Mouse (Mus musculus) limb, embryonic 12.5 days (tissue): ENCODE data around the gene Prss35. TPM values are rescaled to one million over a fixed set of nuclear protein-coding genes. Genes with fewer than 3 reads are reported as not detected.

Source experiments
- ATAC-seq: fragments of 200-750 bp; cut with Nextera tagmentation; 2 replicates; pipeline ENCODE4 v1.8.0; 2017; ENCODE audit warnings: low read depth, moderate TSS enrichment; ENCODE audit not compliant: insufficient number of reproducible peaks, insufficient read depth, low FRiP score, low TSS enrichment
- H3K27ac ChIP-seq: fragments of 300-500 bp; sonication (generic); 2 replicates; pipeline ENCODE4 v1.5.1; 2016; ENCODE audit warnings: mild to moderate bottlenecking, moderate library complexity
- H3K27me3 ChIP-seq: fragments of 300-500 bp; sonication (generic); 2 replicates; pipeline ENCODE4 v1.6.1; 2016; ENCODE audit warnings: mild to moderate bottlenecking, moderate library complexity
- H3K36me3 ChIP-seq: fragments of 300-500 bp; sonication (generic); 2 replicates; pipeline ENCODE4 v1.6.1; 2016; ENCODE audit warnings: mild to moderate bottlenecking, moderate library complexity
- H3K4me1 ChIP-seq: fragments of 300-500 bp; sonication (generic); replicated peaks from 2 replicates; pipeline ENCODE4 v1.6.1; 2016
- H3K4me2 ChIP-seq: fragments of 300-500 bp; sonication (generic); 2 replicates; pipeline ENCODE4 v1.6.1; 2016; ENCODE audit warnings: mild to moderate bottlenecking, moderate library complexity
- H3K4me3 ChIP-seq: fragments of 300-500 bp; sonication (generic); replicated peaks from 2 replicates; pipeline ENCODE4 v1.5.1; 2016; ENCODE audit warnings: mild to moderate bottlenecking
- H3K9ac ChIP-seq: fragments of 300-500 bp; sonication (generic); replicated peaks from 2 replicates; pipeline ENCODE4 v1.6.1; 2016; ENCODE audit warnings: mild to moderate bottlenecking, moderate library complexity
- H3K9me3 ChIP-seq: fragments of 300-500 bp; sonication (generic); 2 replicates; pipeline ENCODE4 v1.6.1; 2016; ENCODE audit warnings: mild to moderate bottlenecking, moderate library complexity
- WGBS: fragments of 180-500 bp; shearing (Covaris S2); methylation state at CpG from one replicate; pipeline ENCODE4 v1.1.7; 2016; 5-methylcytosine and 5-hydroxymethylcytosine counted together
- polyA plus RNA-seq: library from polyadenylated mRNA; unstranded; fragments of >200 nt; fragmentation: Nextera tagmentation; extraction: Ambion mirVana; gene quantifications from 2 replicates; pipeline ENCODE4 v1.2.1, GENCODE M21; 2016

The Prss35 gene
- polyA plus RNA-seq, 1 experiment from 2014 or later = 14.6 TPM

DNA sequence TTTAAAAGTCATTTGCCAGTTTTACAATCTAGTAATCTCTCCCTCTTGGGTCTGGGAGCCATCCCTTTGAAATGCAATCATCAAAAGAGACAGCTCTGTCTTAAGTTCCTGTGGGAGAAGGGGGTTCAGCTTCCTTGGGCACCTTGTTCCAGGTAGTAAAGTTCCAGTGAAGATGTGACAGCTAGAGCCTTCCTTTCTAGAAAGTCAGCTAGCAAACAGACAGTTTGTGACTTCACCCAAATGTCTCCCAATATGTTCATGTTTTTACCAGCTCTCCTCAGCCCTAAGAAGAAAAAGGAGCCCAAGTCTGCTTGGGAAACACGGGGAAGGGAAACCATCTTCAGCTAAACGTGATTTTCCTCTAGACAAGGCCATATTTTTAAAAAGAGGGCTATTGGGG, 30.8 kb upstream of the Prss35 start:
- no peaks in the 10 kb centered on the region for H3K27me3 ChIP-seq
- no peak overlapping the region for H3K4me3 ChIP-seq
- H3K9ac ChIP-seq = no peak overlapping the region
- H3K9me3 ChIP-seq = no peaks in the 10 kb centered on the region
- no peak overlapping the region for H3K27ac ChIP-seq
- no peaks in the 10 kb centered on the region for H3K36me3 ChIP-seq
- ATAC-seq = no peak
- 62% methylated on average over 2 of the region's 2 CpGs for WGBS
- H3K4me2 ChIP-seq = no peak overlapping the region
- no peaks in the 10 kb centered on the region for H3K4me1 ChIP-seq

DNA sequence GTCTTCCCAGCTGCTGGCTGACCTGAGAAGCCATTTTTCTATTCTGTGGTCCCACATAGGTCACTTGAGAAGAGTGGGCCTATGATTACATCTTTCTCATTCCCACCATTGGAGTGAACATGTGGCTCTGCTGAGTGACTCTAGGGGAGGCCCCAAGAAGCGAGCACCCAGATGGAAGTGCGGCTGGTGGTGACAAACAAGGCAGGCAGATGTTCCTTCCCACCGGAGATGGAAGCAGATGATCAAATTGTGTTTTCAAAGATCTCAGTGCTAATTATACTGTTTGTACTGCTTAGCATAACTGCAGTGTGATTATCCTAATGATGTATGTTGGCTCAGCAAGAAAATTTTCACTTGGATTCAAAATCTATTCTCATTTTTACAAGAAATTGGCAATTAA, 29.4 kb upstream of the Prss35 start:
- no peak for ATAC-seq
- Histone ChIP-seq H3K27me3 (no peaks in the 10 kb centered on the region), H3K9me3 (no peaks in the 10 kb centered on the region), H3K4me3 (no peak overlapping the region), H3K4me1 (no peaks in the 10 kb centered on the region), H3K27ac (no peak overlapping the region), H3K9ac (no peak overlapping the region), H3K36me3 (no peaks in the 10 kb centered on the region), H3K4me2 (no peak overlapping the region)
- WGBS = 90% methylated on average over 3 of the region's 3 CpGs

DNA sequence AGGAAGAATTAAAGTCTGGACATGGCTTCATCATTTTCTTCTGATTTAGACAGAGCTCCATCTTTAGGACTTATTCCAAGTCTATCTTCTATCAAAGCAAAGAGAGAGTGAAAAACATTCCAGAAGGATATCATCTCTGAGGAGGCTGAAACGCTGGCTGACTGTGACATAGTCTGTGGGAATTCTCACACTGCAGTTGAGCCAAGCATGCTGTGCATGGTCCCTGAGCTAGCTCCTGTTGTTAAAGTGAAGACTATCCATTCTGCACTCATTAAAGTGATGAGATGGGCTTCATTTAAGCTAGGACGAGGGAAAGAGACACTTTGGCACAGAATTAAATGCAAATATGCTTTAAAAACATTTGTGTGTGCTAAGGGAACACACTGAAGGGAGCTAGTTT, 26.9 kb upstream of the Prss35 start:
- WGBS = 62% methylated on average over 2 of the region's 2 CpGs
- no peak for ATAC-seq
- no peaks in the 10 kb centered on the region for H3K27me3 ChIP-seq
- no peaks in the 10 kb centered on the region for H3K4me1 ChIP-seq
- H3K9me3 ChIP-seq = no peaks in the 10 kb centered on the region
- H3K4me3 ChIP-seq = no peak overlapping the region
- H3K36me3 ChIP-seq = no peaks in the 10 kb centered on the region
- no peak overlapping the region for H3K4me2 ChIP-seq
- no peak overlapping the region for H3K27ac ChIP-seq
- no peak overlapping the region for H3K9ac ChIP-seq

DNA sequence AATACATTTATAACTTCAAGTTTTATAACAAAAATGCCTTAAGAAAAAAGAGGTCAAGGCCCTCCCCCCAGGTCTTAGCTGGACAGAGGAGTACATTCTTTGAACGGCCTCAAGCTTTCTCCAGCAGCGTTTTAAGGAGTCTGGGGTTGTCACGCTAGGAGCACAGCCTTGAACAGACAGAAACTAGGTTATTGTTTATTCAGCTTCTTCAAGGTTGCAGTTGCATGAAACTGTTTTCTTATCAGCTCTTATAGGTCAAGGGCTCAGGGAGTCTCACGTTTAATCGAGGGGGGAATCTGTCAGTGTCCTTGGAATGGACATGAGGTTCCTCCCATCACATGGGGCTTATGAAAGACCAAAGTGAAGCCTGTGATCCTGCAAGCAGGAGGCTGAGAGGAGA, 26.3 kb upstream of the Prss35 start:
- Histone ChIP-seq H3K27me3 (no peaks in the 10 kb centered on the region), H3K36me3 (no peaks in the 10 kb centered on the region)

DNA sequence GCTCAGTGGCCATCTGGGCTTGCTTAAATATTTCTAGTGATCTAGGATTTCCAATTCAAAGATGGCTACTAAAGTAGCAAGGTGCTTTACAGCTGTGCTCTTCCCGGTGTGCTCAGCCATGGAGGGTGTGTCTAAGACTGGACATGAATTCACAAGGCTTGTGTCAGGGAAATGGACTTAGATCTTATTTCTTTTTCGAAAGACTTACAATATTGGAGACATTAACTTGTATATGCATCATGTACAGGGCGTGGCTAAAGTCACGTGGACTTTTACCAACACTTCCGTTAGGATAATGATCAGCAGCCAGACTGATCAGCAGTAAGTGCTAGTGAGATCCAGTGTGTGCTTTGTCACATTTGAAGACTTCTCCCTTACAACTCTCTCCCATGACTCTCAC, 23.2 kb upstream of the Prss35 start:
- Histone ChIP-seq H3K4me3 (no peak overlapping the region), H3K36me3 (no peaks in the 10 kb centered on the region), H3K27me3 (no peaks in the 10 kb centered on the region), H3K9ac (no peak overlapping the region), H3K4me2 (no peak overlapping the region), H3K9me3 (no peaks in the 10 kb centered on the region), H3K27ac (no peak overlapping the region), H3K4me1 (no peaks in the 10 kb centered on the region)
- ATAC-seq = no peak
- WGBS = 89% methylated on average over 5 of the region's 5 CpGs

More for the DNA sequence above, 26.3 kb upstream of the Prss35 start:
- H3K4me3 ChIP-seq = no peak overlapping the region
- H3K27ac ChIP-seq = no peak overlapping the region
- ATAC-seq = no peak
- no peaks in the 10 kb centered on the region for H3K4me1 ChIP-seq
- no peaks in the 10 kb centered on the region for H3K9me3 ChIP-seq
- whole genome bisulfite sequencing = 78% methylated on average over 5 of the region's 5 CpGs
- no peak overlapping the region for H3K4me2 ChIP-seq
- no peak overlapping the region for H3K9ac ChIP-seq

DNA sequence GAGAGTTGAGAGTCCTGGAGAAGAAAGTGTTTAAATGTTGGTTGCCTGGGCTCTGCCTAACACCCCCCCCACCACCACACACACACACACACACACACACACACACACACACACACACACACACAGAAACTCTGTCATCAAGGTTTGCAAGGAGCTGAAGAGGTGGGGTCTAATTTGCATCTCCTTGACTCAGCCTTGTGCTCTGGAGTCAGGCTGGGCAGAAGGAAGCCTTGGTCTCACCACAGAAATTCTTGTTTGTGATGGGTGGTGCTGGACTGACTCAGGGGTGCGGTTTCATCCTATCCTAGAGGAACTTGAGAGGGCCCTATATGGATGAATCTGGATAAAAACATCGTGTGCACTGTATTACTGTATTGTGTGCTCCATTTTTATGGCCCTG, 22.7 kb upstream of the Prss35 start:
- Histone ChIP-seq H3K4me3 (no peak overlapping the region), H3K4me1 (0 out of 2 replicates have a peak, but pooled peaks cover 3% of the 10 kb centered on the region), H3K4me2 (no peak overlapping the region), H3K27me3 (no peaks in the 10 kb centered on the region), H3K36me3 (no peaks in the 10 kb centered on the region), H3K9ac (no peak overlapping the region), H3K9me3 (no peaks in the 10 kb centered on the region), H3K27ac (no peak overlapping the region)
- no peak for ATAC-seq
- 80% methylated on average over 2 of the region's 2 CpGs for WGBS

DNA sequence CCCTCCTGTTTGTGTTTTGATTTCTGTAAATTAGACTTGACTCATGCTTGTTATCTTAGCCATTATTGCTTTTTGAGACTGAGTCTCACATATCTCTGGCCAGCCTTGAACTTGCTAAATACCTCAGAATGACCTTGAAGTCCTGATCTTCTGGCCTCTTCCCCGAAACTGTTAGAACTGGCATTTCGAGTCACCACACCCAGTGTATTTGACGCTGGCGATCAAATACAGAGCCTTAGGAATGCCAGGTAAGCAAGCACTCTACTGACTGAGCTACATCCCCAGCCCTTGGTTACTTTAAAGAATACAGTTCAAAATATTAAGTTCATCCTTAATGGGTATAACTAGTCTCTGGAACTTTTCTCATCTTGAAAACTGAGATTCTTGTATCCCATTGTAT, 18.4 kb upstream of the Prss35 start:
- WGBS = 91% methylated on average over 4 of the region's 4 CpGs
- Histone ChIP-seq H3K9me3 (no peaks in the 10 kb centered on the region), H3K4me3 (no peak overlapping the region), H3K27me3 (no peaks in the 10 kb centered on the region), H3K4me2 (no peak overlapping the region), H3K9ac (no peak overlapping the region), H3K4me1 (0 out of 2 replicates have a peak, but pooled peaks cover 7% of the 10 kb centered on the region), H3K27ac (no peak overlapping the region), H3K36me3 (no peaks in the 10 kb centered on the region)
- no peak for ATAC-seq

DNA sequence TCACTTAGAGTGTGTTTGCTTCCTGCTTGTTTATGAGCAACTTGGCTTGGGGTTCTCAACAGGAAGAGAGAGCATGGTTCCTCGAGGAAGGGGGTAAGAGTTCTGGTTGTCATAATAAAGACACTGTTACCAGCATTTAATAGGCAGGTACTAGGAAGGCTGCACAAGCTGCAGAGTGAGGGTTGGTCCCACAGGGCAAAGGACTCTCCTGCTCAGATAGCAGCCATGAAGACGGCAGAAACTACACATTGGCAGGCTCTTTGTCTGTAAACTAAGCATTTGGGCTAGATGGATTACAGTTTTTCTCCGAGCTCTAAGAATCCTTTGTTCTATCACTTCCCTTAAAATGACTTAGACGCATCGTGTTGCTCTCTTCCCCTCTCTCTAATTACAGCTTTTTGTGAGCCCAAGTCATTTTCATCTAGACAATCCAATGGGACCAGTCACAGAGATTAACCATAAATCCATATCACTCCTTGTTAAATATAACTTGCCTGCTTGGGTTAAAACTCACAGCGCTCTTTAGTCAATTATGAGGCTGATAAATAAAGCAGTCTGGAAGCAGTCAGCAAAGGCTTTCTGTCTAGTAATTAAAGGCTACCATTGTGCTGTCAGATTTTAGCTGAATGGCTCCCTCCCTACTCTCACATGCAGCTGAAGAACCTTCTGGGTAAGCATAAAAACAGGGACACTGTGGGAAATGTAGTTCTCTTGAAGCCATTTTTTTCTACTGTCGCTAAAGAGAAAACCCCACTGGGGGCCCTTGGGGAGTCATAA, 17.7 kb upstream of the Prss35 start:
- ATAC-seq = no peak
- H3K27ac ChIP-seq = peak overlapping the region; percentile 64
- 50% methylated on average over 7 of the region's 7 CpGs for WGBS

DNA sequence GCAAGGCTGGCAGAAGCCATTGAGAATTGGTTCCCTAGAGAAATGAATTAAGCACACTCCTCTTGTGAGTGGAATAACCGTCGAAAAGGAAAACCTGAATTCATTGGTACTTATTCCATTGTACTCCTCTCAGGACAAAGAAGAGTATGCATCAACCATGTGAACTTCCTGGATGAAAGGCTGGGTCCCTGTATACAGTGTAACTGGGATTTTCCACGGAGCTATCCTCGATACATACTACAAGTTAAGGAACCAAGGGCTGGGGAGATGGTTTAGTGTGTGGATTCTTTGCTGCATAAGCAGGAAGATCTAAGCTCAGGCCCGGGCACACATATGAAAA, 17.1 kb upstream of the Prss35 start:
- no peaks in the 10 kb centered on the region for H3K9me3 ChIP-seq
- no peak overlapping the region for H3K4me2 ChIP-seq
- no peak overlapping the region for H3K4me3 ChIP-seq
- ATAC-seq = no peak
- no peak overlapping the region for H3K27ac ChIP-seq
- no peak overlapping the region for H3K9ac ChIP-seq
- WGBS = 83% methylated on average over 5 of the region's 5 CpGs
- peaks cover 7% of the 10 kb centered on the region; the same call in 1 of the 2 replicates for H3K4me1 ChIP-seq
- no peaks in the 10 kb centered on the region for H3K36me3 ChIP-seq
- H3K27me3 ChIP-seq = no peaks in the 10 kb centered on the region

More for the DNA sequence above, 17.7 kb upstream of the Prss35 start:
- Histone ChIP-seq H3K36me3 (no peaks in the 10 kb centered on the region), H3K4me1 (0 out of 2 replicates have a peak, but pooled peaks cover 7% of the 10 kb centered on the region), H3K27me3 (no peaks in the 10 kb centered on the region), H3K4me3 (no peak overlapping the region), H3K9ac (no peak overlapping the region), H3K9me3 (no peaks in the 10 kb centered on the region), H3K4me2 (no peak overlapping the region)

DNA sequence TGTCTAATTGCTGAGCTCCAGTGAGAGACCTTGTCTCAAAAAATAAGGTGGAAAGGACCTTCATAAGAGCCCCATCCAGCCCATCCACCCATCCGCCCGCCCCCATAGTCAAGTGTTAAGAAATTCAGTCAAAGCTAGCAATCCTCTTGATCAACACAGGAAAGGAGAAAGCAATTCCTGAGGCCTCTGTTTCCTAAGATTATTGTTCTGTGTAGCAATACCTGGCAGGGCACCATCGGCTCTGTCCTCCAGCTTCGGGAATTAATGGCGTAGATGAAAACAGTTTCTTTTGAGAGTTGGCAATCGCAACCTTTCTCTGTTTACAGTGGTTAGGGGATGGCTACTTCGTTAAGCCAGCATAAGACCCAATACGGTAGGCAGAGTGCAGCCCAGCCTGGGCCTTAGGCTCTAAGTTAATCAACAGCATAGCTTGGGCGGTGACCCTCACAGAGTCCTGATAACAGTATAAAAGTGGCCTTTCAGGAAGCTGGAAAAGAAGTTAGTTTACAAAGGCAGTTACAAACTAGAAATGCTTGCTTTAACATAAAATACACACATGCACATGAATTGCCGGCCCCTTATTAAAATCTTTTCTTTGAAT, 15.1 kb upstream of the Prss35 start:
- WGBS = 79% methylated on average over 10 of the region's 10 CpGs
- no peak overlapping the region for H3K27ac ChIP-seq
- H3K9me3 ChIP-seq = no peaks in the 10 kb centered on the region
- ATAC-seq = no peak
- no peaks in the 10 kb centered on the region for H3K36me3 ChIP-seq
- peaks cover 7% of the 10 kb centered on the region; the same call in 1 of the 2 replicates for H3K4me1 ChIP-seq
- no peak overlapping the region for H3K4me2 ChIP-seq
- no peaks in the 10 kb centered on the region for H3K27me3 ChIP-seq
- no peak overlapping the region for H3K4me3 ChIP-seq
- H3K9ac ChIP-seq = no peak overlapping the region

DNA sequence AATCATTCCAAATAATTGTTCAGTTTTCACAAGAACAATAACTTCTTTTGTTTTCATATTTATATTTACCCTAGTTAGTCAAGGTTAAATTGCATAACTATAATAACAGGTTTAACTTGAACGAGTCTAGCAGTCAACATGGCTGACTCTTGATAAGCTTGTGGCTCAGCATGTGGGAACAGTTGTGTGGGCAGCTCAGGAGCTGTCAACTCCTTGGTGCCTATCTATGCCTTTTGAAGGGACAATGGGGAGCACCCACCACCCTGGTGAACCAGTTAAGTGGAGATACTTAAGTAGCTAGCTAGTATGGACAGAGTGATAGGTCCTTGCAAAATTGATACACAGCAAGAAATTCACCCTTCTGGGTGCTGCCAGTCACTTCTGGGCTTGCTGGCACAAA, 14.4 kb upstream of the Prss35 start:
- WGBS = 65% methylated on average over 1 of the region's 1 CpGs
- ATAC-seq = no peak
- Histone ChIP-seq H3K36me3 (no peaks in the 10 kb centered on the region), H3K9me3 (no peaks in the 10 kb centered on the region), H3K27me3 (no peaks in the 10 kb centered on the region), H3K4me1 (peaks cover 7% of the 10 kb centered on the region; the same call in 1 of the 2 replicates), H3K4me3 (no peak overlapping the region), H3K4me2 (no peak overlapping the region), H3K9ac (no peak overlapping the region), H3K27ac (no peak overlapping the region)

DNA sequence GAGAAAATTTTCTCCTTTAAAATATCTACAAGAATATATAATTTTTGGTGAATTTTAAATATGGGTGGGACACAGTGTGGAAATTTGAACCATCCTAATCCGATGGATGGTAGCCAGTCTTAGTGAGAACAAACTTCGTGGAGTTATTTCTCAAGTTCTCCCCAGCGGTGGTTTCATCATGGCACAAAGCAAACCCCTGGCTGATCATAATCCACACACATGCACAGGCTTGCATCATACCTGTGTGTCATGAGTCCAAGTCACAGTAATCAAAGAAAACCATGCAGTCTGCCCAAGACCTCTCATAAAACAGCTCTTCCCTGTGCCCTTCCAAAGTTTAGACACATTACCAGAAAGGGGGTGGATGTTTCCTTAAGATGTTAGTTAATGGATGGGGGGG, 13.6 kb upstream of the Prss35 start:
- WGBS = 88% methylated on average over 3 of the region's 3 CpGs
- Histone ChIP-seq H3K4me3 (no peak overlapping the region), H3K4me1 (peaks cover 7% of the 10 kb centered on the region; the same call in 1 of the 2 replicates), H3K27ac (no peak overlapping the region), H3K4me2 (no peak overlapping the region), H3K27me3 (no peaks in the 10 kb centered on the region), H3K9ac (no peak overlapping the region), H3K36me3 (no peaks in the 10 kb centered on the region), H3K9me3 (no peaks in the 10 kb centered on the region)
- no peak for ATAC-seq
